Mouse (Mus musculus) neutrophil, adult 5-6 weeks (primary cell): ENCODE data around the gene Arl6ip5. TPM values are rescaled to one million over a fixed set of nuclear protein-coding genes. Genes with fewer than 3 reads are reported as not detected.
"Not testable (repeated sequence)": the region's sequence is repeated elsewhere in the genome, so short reads cannot be mapped to it uniquely, and the experiment has no call there.

Experiments
- ATAC-seq: fragments of 151-379, 151-347 bp; 2 replicates; pipeline ENCODE4 v1.8.0; 2017; ENCODE audit warnings: mild to moderate bottlenecking, moderate TSS enrichment; ENCODE audit not compliant: insufficient number of reproducible peaks, poor library complexity, low FRiP score, severe bottlenecking; ENCODE audit errors: extremely low read depth
- total RNA-seq: library from RNA; stranded (forward); fragments of 200-1000 nt; gene quantifications from 2 replicates; pipeline ENCODE4 v1.2.3, GENCODE M21; 2017

Gene Arl6ip5
- total RNA-seq, 1 experiment from 2014 or later: 66.6 TPM

GRCm38 (mm10) chr6:97263750-97264149 lies 53.3 kb downstream of the Arl6ip5 start:
- ATAC-seq: not testable (repeated sequence)

- ATAC-seq: no peak
Measured at GRCm38 (mm10) chr6:97265240-97265639, 54.8 kb downstream of the Arl6ip5 start.

GRCm38 (mm10) chr6:97265705-97266104 lies 55.2 kb downstream of the Arl6ip5 start:
- ATAC-seq: no peak

GRCm38 (mm10) chr6:97266661-97267060 lies 56.2 kb downstream of the Arl6ip5 start:
- ATAC-seq: no peak

GRCm38 (mm10) chr6:97267132-97267531 lies 56.6 kb downstream of the Arl6ip5 start:
- ATAC-seq: no peak

GRCm38 (mm10) chr6:97269596-97269995 lies 59.1 kb downstream of the Arl6ip5 start:
- ATAC-seq: no peak

- ATAC-seq: no peak
Measured at GRCm38 (mm10) chr6:97272349-97272748, 61.9 kb downstream of the Arl6ip5 start.

- ATAC-seq: no peak
Measured at GRCm38 (mm10) chr6:97273058-97273710, 62.7 kb downstream of the Arl6ip5 start.

- no peak for ATAC-seq
Measured at GRCm38 (mm10) chr6:97273777-97274176, 63.3 kb downstream of the Arl6ip5 start.

- no peak for ATAC-seq
Measured at GRCm38 (mm10) chr6:97275760-97276159, 65.3 kb downstream of the Arl6ip5 start.

- ATAC-seq: no peak
Measured at GRCm38 (mm10) chr6:97276366-97276765, 65.9 kb downstream of the Arl6ip5 start.

GRCm38 (mm10) chr6:97276890-97277497 lies 66.5 kb downstream of the Arl6ip5 start:
- ATAC-seq: no peak

GRCm38 (mm10) chr6:97278014-97278787 lies 67.7 kb downstream of the Arl6ip5 start:
- ATAC-seq: peak; percentile 68; the same call in 1 of the 2 replicates

GRCm38 (mm10) chr6:97278878-97279277 lies 68.4 kb downstream of the Arl6ip5 start:
- no peak for ATAC-seq

Other genes starting within 250 kb of the Arl6ip5 start
- gene Fam19a4, start 150.3 kb upstream of the Arl6ip5 start, total RNA-seq: not detected in 2 replicates
- 6.4 and 10.9 TPM in 2 replicates for gene Eogt, start 61.5 kb upstream of the Arl6ip5 start, total RNA-seq
- gene Tmf1, start 31.6 kb upstream of the Arl6ip5 start, total RNA-seq: 143 and 177 TPM in 2 replicates
- gene Uba3, start 5.0 kb upstream of the Arl6ip5 start, total RNA-seq: 60.4 and 68.9 TPM in 2 replicates
- gene Lmod3, start 42.1 kb downstream of the Arl6ip5 start, total RNA-seq: not detected in 2 replicates